Mouse (Mus musculus) bone marrow macrophage, adult 2 months (primary cell): ENCODE results near the gene Csnk1e.

ENCODE experiments used
- CTCF ChIP-seq: IDR thresholded peaks from 2 replicates; pipeline ENCODE4 v1.5.1; 2012; ENCODE audit warnings: low read depth, mild to moderate bottlenecking, low read length, moderate library complexity
- POLR2A ChIP-seq: IDR thresholded peaks from 2 replicates; pipeline ENCODE4 v1.6.1; 2012; ENCODE audit warnings: mild to moderate bottlenecking, low read depth, low read length, borderline replicate concordance

DNA sequence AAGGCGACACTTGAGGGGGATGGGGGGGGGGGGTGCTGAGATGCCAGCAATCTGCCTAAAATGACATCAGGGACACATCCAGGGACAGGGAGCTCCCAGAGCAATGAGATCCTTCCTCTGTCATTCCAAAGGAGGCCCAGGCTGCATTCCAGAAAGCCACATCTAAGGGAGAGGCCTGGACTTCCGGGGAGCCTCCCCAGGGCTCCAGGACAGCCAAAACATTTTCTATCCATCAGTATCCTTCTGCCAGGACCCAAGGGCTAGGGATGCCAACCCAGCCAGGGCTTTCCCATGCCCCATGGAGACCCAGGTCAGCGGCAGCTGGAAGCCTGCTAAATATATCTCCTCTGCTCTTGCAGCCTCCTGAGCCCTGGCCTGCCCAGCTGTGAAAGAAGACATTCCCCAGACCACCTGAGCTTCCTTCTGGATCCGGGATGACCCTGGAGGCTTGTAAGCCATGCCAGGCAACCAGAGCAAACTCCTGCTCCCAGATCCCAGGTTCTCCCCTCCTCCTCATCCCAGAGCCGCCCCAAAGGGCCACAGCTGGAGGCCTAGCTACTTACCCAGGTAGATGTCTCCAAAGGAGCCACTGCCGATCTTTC is 17.1 kb downstream of the Csnk1e start:
- TF ChIP-seq CTCF (no peak), POLR2A (no peak)
